Mouse (Mus musculus) G1E (cell line): ENCODE results near the gene Gm20498. TPM values are rescaled to one million over a fixed set of nuclear protein-coding genes. Genes with fewer than 3 reads are reported as not detected.
A peak's percentile ranks its signal among the peaks of the same experiment; 100 is the strongest.
"Not testable (repeated sequence)": the region's sequence is repeated elsewhere in the genome, so short reads cannot be mapped to it uniquely, and the experiment has no call there.

ENCODE experiments used
- ATAC-seq: 2 replicates; pipeline ENCODE4 v1.8.0; 2016; ENCODE audit warnings: mild to moderate bottlenecking; ENCODE audit not compliant: insufficient number of reproducible peaks, poor library complexity, low FRiP score, severe bottlenecking; ENCODE audit errors: extremely low read depth
- DNase-seq: peaks from one replicate; pipeline ENCODE4 v3.0.0; 2012; ENCODE audit warnings: low spot score
- H3K27me3 ChIP-seq: 2 replicates; pipeline ENCODE4 v1.6.1; 2012; ENCODE audit warnings: mild to moderate bottlenecking, low read length, inconsistent platforms; ENCODE audit not compliant: insufficient read depth
- H3K36me3 ChIP-seq: replicated peaks from 2 replicates; pipeline ENCODE3; 2012; ENCODE audit warnings: mild to moderate bottlenecking, inconsistent platforms
- H3K4me1 ChIP-seq: 2 replicates; pipeline ENCODE4 v1.6.1; 2012; ENCODE audit warnings: low read depth, low read length, inconsistent platforms, mixed read lengths; ENCODE audit not compliant: insufficient read depth
- H3K4me3 ChIP-seq: 2 replicates; pipeline ENCODE4 v1.5.1; 2012; ENCODE audit warnings: low read depth, mild to moderate bottlenecking, inconsistent platforms, low read length, moderate library complexity, mixed read lengths
- H3K9me3 ChIP-seq: replicated peaks from 2 replicates; pipeline ENCODE4 v1.6.1; 2012; ENCODE audit warnings: inconsistent platforms
- CTCF ChIP-seq: IDR thresholded peaks from 2 replicates; pipeline ENCODE4 v1.5.1; 2012; ENCODE audit warnings: low read depth, low read length, inconsistent platforms, mixed read lengths
- GATA1 ChIP-seq: IDR thresholded peaks from 2 replicates; pipeline ENCODE4 v1.6.1; 2012; ENCODE audit warnings: borderline replicate concordance, low read length, inconsistent platforms, mixed read lengths
- GATA2 ChIP-seq: IDR thresholded peaks from 2 replicates; pipeline ENCODE4 v1.6.1; 2012; ENCODE audit warnings: low read depth, low read length, inconsistent platforms, borderline replicate concordance
- POLR2AphosphoS5 ChIP-seq: IDR thresholded peaks from 2 replicates; pipeline ENCODE4 v1.6.1; 2012; ENCODE audit warnings: low read depth, low read length, inconsistent platforms; ENCODE audit not compliant: insufficient replicate concordance
- TAL1 ChIP-seq: conservative IDR thresholded peaks from 2 replicates; pipeline ENCODE4 v1.6.1; 2012; ENCODE audit warnings: low read depth, low read length, inconsistent platforms, mixed read lengths
- polyA plus RNA-seq: library from polyadenylated mRNA; stranded (reverse); fragments of >175 nt; gene quantifications from 2 replicates; pipeline ENCODE4 v1.2.3, GENCODE M21; 2012
- total RNA-seq, 2 experiments: library from RNA; stranded (forward) in 1 of 2; stranded (reverse) in 1 of 2; fragments of 200-1000 nt in 1 of 2; fragments of >200 nt in 1 of 2; fragmentation: Nextera tagmentation in 1 of 2; gene quantifications; 2 replicates each; pipeline ENCODE4 v1.2.3; 2014 to 2017

Gm20498 gene
- total and polyA plus RNA-seq, 3 experiments = 30.3 to 99.1 (median 98.4) TPM

DNA sequence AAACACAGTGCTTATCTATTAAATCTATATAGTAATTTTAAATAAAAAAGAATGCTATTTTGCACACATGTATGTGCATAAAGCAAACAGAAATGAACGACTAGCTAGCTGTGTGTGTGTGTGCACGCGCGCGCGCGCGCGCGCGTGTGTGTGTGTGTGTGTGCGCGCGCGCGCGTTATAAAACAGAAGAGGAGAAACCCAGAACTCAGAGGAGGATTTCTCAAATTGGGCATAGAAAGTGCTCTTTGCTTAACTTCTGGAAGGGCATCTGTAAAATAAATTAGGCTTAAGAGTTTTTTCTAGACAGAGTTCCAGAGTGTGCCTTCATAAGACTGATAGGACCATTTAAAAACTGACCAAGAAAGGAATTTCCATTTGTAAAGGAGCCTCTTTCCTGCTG is 49.0 kb downstream of the Gm20498 start:
- TF ChIP-seq GATA2 (no peak), GATA1 (no peak), POLR2AphosphoS5 (no peak), CTCF (no peak), TAL1 (no peak)
- peaks cover 12% of the 10 kb centered on the region for H3K4me1 ChIP-seq
- no peaks in the 10 kb centered on the region for H3K9me3 ChIP-seq
- peaks cover 15% of the 10 kb centered on the region for H3K36me3 ChIP-seq
- no peak for ATAC-seq
- H3K27me3 ChIP-seq = no peaks in the 10 kb centered on the region
- H3K4me3 ChIP-seq = peak overlapping the region; percentile 83
- peak; percentile 9 for DNase-seq

DNA sequence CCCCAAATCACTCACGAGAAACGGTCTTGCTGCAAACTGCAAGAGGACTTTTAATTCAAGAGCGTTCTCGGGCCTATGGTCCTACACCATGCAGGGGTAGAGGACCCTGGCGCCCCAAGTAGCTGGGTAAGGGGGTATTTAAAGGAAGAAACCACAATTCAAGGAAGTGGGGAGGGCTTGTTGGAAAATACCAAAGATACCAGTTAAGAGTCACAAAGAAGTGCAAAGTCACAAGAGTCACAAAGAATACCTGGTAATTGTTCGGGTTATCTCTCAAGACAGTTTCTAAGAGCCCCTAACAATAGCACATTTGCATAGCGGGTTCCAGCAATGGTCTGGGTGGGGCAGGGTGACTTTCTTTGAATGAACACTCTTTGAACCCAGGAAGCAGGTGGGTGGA is 73.7 kb downstream of the Gm20498 start:
- ATAC-seq, H3K36me3 ChIP-seq: not testable (repeated sequence)

DNA sequence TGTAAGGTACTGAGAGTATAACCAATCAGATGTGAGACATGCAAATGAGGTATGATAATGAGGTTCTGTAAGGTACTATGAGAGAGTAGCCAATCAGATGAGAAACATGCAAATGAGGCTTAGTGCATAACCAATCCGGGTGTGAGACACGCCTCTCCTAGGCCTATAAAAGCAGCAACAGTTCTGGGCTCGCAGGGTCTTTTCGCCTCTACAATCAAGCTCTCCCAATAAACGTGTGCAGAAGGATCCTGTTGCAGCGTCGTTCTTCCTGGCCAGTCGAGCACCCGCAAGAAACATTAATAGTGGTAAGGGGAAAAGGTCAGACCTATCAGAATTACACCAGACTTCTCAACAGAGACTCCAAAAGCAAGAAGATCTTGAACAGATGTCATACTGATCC is 93.7 kb downstream of the Gm20498 start:
- not testable (repeated sequence) for H3K9me3 ChIP-seq, H3K27me3 ChIP-seq, H3K4me1 ChIP-seq, DNase-seq, ATAC-seq, H3K36me3 ChIP-seq, H3K4me3 ChIP-seq

More for the DNA sequence above, 73.7 kb downstream of the Gm20498 start:
- H3K9me3 ChIP-seq = peaks cover 22% of the 10 kb centered on the region
- not testable (repeated sequence) for H3K27me3 ChIP-seq, H3K4me1 ChIP-seq, H3K4me3 ChIP-seq, DNase-seq

DNA sequence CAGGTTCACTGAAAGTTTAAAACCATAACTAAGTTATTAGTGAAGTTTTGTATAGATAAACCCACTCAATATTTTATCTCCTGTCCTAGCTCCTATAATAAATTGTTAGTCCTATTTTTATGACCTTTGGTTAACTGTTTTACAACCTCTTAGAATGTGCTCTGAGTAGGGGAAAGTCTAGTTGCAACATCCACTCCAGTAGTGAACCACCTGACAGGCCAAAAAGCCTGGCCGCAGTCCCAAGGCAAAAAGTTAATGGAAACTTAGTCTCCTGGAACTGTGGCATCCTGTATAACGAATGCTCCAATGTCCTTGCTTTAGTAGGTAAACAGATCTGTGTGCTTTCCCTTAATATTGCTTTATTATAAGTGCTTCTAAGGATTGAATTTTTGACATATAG is 97.9 kb downstream of the Gm20498 start:
- H3K36me3 ChIP-seq, H3K4me3 ChIP-seq, DNase-seq, H3K4me1 ChIP-seq, ATAC-seq, H3K27me3 ChIP-seq: not testable (repeated sequence)
- peaks cover 18% of the 10 kb centered on the region for H3K9me3 ChIP-seq

DNA sequence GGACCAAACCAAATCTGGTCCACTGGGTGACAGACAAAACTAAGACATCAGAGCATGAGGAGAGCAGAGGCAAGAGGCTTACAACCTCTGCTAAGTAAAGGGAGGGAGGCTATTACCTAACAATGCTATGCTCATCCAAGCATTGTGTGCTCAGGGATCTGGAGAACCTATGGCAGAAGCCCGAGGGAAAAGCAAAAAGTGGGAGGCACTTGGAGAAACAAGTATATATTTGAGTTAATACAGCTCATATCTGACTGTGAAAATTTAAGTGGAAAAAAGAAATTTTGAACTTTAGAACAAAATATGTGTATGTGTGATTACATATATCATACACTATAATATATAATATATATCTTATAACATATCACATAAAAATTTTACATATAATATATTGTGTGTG is 110.9 kb downstream of the Gm20498 start, which contains the start of gene Adam4:
Gene Adam4 (minus strand): TSS at position 101 of the 400 bp plus-strand sequence.
- no peak for TF ChIP-seq POLR2AphosphoS5
- no peak for TF ChIP-seq CTCF
- TF ChIP-seq GATA1 = no peak
- TF ChIP-seq TAL1 = no peak
- no peak for TF ChIP-seq GATA2
- no peak for ATAC-seq

DNA sequence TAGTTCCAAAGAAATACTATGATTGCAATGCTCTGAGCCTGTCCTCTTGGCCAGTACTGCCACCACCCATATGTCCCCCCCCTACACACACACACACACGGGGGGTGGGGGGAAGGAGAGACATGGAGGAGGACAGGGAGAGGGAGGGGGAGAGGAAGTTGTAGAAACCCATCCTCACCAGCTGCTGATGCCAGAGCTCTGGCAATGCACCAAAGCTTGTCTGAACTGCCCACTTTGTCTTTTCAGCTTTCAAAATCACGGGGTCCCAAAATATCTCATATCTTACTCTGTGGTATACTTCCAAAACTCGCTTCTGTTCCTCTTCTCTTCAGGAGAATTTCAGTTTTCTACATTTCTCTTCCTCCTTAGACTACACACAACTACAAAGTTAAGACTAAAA is 119.5 kb downstream of the Gm20498 start:
- H3K9me3 ChIP-seq = no peaks in the 10 kb centered on the region
- no peak for DNase-seq
- no peaks in the 10 kb centered on the region for H3K4me1 ChIP-seq
- H3K36me3 ChIP-seq = no peaks in the 10 kb centered on the region
- no peak for TF ChIP-seq TAL1
- no peak for TF ChIP-seq GATA1
- TF ChIP-seq GATA2 = no peak
- no peak for TF ChIP-seq CTCF
- no peak for TF ChIP-seq POLR2AphosphoS5
- ATAC-seq = no peak
- H3K4me3 ChIP-seq = no peak overlapping the region
- no peaks in the 10 kb centered on the region for H3K27me3 ChIP-seq

More for the DNA sequence above, 110.9 kb downstream of the Gm20498 start, which contains the start of gene Adam4:
- H3K27me3 ChIP-seq = no peaks in the 10 kb centered on the region
- no peak for DNase-seq
- H3K9me3 ChIP-seq = peaks cover 24% of the 10 kb centered on the region
- H3K4me3 ChIP-seq = no peak within 1 kb of the TSS
- peaks cover 3% of the 10 kb centered on the region for H3K36me3 ChIP-seq
- H3K4me1 ChIP-seq = no peaks in the 10 kb centered on the region

DNA sequence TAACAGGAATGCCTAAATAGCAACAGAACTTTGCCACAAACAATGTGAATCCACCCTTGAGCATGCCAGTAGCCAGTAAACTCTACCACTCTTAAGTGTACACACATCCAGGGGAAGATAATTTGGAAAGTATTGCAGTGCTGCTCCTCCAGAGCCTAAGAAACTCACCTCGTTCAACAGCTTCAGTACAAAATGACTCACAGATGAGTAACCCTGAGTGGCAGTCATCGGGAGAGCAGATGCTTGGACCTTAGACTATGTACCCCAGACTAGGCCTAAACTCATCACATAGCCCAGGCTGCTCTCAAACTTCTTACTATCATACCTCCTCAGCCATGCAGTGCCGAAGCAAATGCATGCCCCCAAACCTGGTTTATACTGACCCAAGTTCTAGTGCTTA is 123.7 kb downstream of the Gm20498 start:
- Histone ChIP-seq H3K36me3 (peaks cover 4% of the 10 kb centered on the region), H3K27me3 (no peaks in the 10 kb centered on the region), H3K4me1 (no peaks in the 10 kb centered on the region), H3K4me3 (no peak overlapping the region), H3K9me3 (no peaks in the 10 kb centered on the region)
- ATAC-seq (no peak), DNase-seq (no peak)
- TF ChIP-seq POLR2AphosphoS5 (no peak), GATA1 (no peak), CTCF (no peak), GATA2 (no peak), TAL1 (no peak)
